Mouse (Mus musculus) brain, adult 2 months (tissue): ENCODE data around the gene Fbxo42.

Source experiments
- DNase-seq: peaks from one replicate; pipeline ENCODE4 v3.0.0; 2011; ENCODE audit warnings: low read depth, low spot score

Gene Fbxo42

DNA sequence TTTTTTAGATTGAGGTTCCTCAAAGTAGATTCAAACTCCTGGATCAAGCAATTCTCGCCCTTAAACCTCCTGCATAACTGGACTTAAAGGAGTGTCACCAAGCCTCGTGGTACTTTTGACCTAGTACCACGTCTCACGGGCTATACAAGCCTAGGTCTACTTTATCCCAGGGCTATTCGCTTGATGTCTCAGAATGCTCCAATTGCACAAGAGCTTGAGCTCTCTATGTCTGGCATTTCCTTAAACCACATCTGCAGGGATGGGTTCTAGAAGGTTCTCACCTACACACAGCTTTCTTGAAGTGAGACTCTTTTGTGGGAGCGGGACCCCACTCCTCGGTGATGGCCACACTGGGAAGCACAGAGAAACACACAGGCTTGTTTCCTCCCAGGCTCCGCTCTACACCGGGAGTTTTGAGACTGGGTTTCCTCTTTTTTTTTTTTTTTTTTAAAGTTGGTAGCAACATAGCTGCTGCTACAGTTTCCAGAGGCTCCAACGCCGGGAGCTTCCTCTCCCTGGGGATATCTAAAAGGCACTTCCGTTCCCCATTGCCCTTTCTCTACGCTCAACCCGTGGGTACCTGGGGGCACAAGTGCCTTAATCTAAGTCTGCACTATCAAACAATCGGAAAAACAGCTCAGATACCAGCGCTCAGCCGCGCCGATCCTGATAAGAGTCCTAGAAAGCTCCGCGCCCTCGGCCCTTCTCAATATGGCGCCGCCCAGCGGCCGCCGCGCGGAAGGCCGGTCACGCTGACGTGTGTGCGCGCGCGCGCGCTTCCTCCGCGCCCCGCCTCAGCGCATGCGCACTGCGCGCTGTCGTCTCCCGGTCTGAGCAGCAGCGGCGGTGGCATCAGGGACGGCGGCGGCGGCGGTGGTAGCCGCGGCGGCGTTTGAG, at the start of gene Fbxo42:
TSS of gene Fbxo42 (plus strand) at position 802 of the 897 bp plus-strand sequence.
- peak; percentile 95 for DNase-seq

GRCm38 (mm10) chr4:141098935-141099334, 48.8 kb upstream of the Fbxo42 start:
- DNase-seq, result no peak

GRCm38 (mm10) chr4:141099956-141100355, 47.8 kb upstream of the Fbxo42 start:
- no peak for DNase-seq

- DNase-seq, result no peak
These were observed 46.4 kb upstream of the Fbxo42 start for GRCm38 (mm10) chr4:141101291-141101690.

DNA sequence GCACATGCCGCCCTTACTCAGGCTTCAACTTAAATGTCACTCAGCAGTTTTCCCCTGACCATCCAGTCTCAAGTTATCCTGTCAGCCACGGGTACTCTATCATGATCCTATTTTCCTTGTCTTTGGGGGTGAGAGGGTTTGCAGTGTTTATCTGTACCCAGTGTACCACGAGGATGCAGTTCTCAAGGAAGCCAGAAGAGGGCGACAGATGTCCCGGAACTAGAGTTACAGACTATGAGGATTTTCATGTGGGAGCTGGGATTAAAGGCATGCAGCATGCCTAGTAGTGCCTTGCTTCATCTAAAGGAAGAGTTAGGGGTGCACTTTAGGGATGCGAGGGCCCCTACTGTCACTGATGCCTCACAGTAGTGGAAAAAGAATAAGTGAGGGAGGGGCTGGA, 45.9 kb upstream of the Fbxo42 start:
- no peak for DNase-seq

DNA sequence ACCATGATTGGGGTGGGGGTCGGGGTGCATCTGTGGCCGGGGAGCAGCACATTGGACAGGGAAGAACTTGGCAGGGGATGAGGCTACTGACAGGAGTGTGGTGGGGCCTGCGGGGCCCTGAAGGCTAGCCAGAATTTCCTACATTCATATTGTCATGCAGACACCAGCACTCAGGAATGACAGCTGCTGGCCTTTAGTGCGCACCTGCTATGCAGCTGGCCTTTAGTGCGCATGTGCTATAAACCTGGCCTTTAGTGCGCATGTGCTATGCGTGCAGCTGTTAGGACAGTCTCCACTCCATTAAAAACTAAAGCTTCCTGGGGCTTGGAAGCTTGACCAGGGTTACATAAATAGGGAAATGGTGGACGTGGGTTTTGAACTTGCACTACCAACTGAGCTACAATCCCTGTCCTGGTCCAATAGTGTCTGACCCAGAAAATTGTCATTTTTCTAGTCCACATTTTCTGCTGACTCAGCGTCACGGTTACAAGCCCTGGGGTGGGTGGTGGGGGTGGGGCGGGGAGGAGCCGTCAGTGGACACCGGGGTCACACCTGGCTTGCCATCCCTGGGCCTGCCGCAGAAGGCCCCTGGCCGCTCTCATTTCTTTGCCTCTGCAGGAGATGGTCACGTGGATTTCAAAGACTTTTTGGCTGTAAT, 41.1 kb upstream of the Fbxo42 start:
- DNase-seq, result no peak

DNA sequence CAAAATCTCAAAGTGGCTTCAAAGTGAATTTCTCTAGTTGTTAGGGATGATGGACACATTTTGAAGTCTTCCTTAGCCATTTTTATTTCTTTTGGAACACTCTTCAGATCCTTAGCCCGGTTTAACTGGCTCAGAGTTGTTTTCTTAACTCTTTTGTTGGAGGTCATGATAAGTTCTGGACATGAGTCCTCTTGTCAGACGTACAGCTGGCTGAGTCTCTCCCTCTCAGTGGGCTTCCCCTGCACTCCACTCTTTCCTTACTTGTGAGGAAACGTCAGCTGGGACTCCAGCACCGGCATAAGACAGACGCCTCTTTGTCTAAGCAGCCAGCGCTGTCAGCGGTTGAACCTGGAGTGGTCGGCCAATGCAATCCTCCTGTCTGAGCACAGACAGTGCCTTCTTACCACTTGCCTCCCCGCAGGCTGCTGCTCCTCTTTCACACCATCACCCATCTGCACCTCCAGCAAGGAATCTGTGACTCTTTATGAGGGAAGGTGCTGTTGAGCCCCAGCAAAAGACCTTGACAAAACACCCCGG, 39.4 kb upstream of the Fbxo42 start:
- no peak for DNase-seq

DNA sequence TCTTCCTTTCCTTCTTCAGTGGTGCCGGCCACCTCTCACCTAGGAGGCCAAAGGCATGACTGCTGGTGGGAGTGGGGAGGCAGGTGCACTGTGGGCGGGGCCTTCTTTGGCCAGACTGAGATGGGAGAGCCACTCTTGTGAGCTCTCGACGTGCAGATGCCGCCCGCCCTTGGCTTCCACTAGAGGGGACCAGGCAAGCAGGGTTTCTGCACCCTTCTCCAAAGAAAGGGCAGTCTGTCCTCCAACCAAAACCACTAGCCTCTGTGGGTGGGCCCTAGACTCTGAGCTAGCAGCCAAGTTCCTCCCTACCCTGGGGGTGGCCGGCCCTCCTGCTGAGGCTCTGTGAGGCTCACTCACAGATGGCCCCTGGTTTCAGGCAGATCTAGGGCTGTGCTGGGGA, 33.9 kb upstream of the Fbxo42 start:
- peak; percentile 16 for DNase-seq

DNA sequence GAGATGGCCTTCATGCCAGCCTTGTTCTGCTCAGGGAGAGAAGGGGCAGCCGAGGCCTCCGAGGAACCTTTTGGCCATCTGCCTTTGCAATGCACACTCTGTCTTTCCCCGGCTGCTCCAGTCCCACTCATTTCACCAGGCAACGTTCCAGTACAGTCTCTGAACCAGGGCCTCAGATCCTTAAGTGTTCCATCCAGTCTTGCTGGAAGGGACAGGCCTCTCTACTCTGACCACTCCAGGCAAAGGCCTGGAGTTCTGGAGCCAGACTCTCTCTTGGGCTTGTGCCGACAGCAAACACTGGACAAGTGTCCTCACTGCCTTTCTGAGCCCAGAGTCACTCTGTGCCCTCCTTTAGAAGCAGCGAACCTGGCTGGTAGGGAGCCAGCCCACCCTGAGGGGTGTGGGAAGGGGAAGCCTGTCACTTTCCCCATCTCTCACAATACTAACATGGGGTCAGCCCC, 33.2 kb upstream of the Fbxo42 start:
- DNase-seq, result peak; percentile 68

DNA sequence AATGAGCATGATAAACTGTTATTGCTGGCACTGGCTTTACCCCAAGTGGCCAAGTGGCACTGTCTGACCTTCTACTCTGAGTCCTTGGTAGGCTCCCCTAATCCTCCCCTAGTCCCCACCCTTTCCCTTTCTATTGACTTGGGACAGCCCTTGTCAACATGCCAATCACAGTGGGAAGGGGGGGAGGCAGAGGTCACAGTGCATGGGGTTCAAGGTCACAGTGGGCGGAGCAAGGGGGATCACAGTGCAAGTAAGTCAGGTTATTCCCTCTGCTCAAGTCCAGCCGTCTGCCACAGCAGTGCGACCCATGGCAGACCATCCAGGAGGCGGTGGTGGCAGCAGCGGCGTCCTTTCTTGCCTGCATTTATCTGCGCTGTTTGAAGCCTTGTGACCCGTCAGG, 32.3 kb upstream of the Fbxo42 start:
- no peak for DNase-seq

DNA sequence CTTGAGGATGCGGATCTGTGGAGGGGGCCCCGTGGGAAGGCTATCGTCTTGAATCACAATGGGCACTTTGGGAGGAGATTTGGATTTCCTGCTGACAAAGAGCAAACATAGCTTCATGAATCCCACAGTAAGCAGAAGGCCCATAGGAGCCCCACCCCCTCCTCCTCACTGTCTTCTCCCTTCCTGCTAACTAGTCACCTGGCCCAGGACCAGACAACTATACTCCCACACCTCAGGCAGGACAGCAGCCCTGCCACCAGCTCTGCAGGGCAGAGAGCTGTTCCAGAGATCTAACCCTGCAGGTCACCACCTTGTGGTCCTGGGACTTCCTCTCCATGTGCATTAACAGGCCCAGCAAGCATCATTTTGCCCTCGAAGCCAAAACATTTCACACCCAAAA, 29.0 kb upstream of the Fbxo42 start:
- DNase-seq, result peak; percentile 47

- peak; percentile 62 for DNase-seq
These were observed 27.0 kb upstream of the Fbxo42 start for GRCm38 (mm10) chr4:141120700-141121099.

DNA sequence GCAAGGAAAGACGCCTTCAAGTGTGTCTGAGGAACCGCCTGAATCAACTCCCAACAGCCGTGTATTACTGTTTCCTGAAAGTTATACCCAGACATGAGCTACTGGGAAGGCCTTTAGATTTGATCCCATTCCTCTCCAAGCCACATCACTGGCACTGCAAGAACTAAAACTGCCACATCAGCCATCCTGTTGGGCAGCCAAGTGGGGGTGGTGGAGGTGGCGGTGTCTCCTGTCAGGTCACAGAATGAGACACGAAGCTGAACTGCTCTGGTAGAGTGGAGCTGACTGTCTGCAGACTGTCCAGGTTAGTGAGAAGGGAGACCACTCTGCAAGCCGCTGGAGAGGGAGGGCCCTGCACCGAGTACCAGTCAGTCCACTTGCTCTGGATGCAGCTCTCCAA, 25.1 kb upstream of the Fbxo42 start:
- DNase-seq, result no peak

DNA sequence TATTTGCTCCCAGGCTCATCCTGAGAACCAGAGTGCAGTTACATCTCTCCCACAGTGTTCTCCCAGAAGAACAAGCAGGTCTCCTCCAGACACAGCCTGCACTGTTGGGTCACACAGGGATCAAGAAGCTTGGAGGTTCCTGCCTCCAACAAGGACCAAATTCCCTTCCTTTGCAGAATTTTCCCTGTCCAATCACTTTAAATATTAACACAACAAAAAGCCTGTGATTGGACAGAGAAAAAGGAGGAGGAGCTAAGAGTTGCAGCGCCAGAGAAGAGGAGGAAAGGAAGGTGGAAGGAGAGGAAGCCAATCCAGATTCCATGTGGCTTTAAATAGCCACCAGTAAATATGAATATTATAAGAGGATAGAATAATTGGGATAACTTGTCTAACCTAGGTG, 24.6 kb upstream of the Fbxo42 start:
- DNase-seq, result peak; percentile 10

DNA sequence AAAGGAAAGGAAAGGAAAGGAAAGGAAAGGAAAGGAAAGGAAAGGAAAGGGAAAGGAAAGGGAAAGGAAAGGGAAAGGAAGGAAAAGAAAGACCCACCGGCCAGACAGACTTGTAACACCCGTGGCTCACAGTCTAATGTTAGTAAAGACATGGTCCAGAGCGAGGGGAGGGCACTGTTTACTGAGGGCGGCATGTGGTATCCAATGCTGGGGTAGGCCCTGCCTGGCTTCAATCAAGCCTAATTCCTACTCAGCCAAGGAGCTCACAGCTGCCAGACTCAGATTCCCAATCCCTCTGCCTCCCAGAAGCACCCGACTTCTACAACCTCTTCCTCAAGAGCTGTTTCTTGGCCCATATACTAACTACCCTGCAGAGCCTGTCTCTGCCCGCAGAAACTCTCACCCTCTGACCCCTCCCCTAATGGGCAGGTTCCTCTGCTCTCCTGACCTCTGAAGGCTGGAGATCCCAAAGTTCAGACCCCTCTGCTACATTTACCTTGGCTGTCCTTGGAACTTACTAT, 18.5 kb upstream of the Fbxo42 start:
- no peak for DNase-seq

DNA sequence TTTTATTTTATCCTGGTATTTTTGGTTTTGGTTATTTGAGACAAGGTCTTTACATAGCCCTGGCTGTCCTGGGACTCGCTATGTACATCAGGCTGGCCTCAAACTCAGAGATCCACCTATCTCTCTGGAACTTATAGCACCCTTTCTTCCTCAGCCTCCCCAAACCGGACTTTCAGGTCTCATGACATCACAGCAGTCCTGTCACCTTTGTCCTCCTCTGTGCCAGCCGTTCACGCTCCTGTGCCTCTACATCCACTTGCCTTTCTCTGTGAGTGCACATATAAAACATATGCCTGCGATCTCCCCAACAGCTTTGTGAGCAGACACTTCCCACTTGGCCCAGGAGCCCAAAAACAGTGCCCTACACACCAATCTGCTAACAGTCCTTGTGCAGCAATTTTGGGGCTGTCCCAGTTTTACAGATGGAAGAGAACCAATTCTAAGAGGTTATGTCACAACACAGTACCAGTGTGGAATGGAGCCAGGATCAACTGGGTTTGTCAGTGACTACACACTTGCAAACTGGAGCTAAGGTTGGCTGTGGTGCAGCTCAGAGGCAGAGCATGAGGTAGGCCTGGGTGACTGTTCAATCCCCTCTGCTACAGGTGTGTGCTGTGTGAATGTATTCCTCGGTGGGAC, 16.9 kb upstream of the Fbxo42 start:
- peak; percentile 86 for DNase-seq

- no peak for DNase-seq
These were observed 16.1 kb upstream of the Fbxo42 start for GRCm38 (mm10) chr4:141131531-141132061.

GRCm38 (mm10) chr4:141132191-141132590, 15.5 kb upstream of the Fbxo42 start:
- DNase-seq, result no peak

DNA sequence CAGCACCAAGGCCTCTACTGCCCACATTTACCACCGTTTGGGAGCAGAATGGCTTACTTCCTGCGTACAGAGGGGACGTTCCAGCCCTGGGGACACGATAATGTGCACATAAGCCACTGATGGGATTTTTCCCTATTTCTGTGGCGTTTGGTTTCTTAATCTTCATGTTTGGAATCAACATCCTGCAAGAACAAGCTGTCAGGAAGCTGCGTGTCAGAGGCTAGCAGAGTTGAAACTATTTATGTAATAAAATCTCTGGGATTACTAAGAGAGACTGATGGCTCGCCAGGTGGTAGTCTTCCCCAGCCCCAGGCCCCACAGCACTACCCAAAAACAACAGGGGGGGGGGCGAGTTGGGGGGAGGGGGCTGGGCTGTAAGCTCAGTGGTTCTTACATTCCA, 14.5 kb upstream of the Fbxo42 start:
- DNase-seq, result no peak

DNA sequence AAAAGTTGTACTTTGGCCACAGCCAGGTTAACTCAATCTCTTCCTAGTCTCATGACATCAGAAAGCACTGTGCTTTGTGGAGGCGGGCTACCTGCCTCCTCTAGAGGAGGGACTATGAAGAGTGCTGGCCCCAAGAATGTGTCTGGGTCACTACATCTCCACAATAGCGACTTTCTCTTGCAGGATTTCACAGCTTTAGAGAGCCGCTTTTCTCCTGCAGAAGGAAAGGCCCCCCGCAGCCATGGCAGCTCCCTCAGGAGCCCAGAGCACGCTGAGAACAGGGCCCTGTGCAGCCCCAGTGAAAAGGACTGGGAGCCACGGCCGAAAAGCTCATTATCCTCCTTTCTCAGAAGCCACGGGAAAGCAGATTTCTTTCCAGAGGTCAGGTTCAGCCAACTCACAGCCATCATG, 13.7 kb upstream of the Fbxo42 start:
- DNase-seq, result peak; percentile 12

DNA sequence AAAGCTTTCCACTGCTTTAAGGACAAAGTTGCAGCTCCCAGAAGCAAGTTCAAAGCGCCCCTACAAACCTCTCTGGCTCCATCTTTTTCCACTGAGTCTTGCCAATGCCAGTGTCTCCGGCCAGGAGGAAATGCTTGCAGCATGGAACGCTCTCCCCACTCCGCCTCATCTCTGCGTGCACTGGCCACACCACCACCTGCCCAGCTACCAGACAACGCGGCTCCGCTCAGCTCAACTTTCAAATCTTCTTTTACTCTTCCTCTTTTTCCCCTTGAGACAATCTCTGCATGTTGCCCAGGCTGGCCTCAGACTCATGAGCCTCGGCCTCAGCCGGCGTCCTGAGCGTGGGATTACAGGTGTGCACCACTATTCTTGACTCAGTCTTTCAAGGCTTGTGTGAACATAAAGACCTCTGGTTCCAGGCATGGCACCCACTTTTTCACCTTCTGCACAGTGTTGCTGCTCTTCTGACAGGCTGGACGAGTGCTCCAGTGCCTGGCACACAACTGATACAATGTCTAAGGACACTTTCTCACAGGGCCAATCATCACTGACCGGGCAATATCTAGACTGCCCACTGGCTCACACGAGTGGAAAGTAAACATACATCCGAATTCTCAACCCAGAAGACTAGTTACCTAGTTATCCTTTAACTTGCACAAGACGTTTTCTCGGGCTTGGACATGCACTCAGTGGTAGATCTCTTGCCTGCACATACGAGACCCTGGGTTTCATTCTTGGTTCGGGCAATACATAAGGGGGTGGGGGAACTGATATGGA, 12.8 kb upstream of the Fbxo42 start:
- peak; percentile 45 for DNase-seq
